Mouse (Mus musculus): ENCODE results near the gene Ddx49. TPM values are rescaled to one million over a fixed set of nuclear protein-coding genes. Genes with fewer than 3 reads are reported as not detected.
A peak's percentile ranks its signal among the peaks of the same experiment; 100 is the strongest.

Ddx49 gene
- total RNA-seq (2021): 10 to 100 TPM; 47.8 to 49.8 TPM

DNA sequence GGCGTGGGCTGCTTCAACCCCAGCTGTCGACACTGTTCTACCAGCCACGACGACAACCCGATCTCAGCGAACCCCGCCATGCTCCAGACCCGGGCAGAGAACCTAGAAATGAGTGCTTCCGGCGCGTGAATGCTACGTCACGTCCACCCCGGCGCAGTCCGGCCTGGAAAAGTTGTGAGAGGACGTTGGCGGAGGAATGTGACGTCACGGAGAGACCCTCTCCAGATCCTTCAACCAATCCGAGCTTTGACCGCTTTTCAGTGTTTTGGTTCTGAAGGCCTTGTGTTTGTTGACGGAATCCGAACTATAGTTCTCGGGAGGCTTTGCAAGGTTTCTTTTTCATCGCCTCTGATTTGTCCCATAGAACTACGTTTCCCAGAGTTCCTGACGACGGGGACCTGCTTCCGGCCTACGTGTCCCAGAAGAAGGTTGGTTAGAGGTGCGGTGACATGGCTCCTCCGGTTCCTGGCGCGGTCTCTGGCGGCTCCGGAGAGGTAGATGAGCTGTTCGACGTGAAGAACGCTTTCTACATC lies at the start of gene Ddx49, which contains the start of gene Cope:
TSS of gene Ddx49 (minus strand) at position 132 of the 533 bp plus-strand sequence.
TSS of gene Cope (plus strand) at position 161 of the 533 bp plus-strand sequence.
- intact Hi-C loops (cut with DNase I): no loop called here

DNA sequence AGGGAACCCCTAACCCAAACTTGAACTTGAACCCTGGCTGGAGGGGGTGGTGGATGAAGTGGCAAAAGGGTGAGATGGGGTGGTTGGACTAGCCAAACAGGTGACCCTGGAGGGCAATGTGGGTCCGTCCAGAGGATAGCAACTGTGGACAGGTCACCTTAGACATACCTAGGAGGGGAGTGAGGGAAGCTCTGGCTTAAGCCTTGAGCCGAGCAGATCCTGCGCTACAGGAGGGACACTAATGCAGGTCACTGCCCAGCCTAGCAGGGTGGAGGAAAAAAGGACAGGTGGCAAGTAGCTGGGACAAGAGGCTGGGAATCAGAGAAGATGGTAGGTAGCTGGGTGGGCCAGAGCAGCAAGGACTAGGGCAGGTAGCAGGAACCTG lies 49.7 kb upstream of the Ddx49 start:
- DNase-seq (ENCODE audit: low spot score in 2 of 2): no peak
- intact Hi-C loops (cut with DNase I): loop anchor here (5.0 kb wide), 1 partner anchor 155 kb away; the partner anchor contains the start of gene Rex1bd

More for the DNA sequence above, at the start of gene Ddx49, which contains the start of gene Cope:
- peak; percentile 97 for DNase-seq (ENCODE audit: low spot score in 2 of 2)

DNA sequence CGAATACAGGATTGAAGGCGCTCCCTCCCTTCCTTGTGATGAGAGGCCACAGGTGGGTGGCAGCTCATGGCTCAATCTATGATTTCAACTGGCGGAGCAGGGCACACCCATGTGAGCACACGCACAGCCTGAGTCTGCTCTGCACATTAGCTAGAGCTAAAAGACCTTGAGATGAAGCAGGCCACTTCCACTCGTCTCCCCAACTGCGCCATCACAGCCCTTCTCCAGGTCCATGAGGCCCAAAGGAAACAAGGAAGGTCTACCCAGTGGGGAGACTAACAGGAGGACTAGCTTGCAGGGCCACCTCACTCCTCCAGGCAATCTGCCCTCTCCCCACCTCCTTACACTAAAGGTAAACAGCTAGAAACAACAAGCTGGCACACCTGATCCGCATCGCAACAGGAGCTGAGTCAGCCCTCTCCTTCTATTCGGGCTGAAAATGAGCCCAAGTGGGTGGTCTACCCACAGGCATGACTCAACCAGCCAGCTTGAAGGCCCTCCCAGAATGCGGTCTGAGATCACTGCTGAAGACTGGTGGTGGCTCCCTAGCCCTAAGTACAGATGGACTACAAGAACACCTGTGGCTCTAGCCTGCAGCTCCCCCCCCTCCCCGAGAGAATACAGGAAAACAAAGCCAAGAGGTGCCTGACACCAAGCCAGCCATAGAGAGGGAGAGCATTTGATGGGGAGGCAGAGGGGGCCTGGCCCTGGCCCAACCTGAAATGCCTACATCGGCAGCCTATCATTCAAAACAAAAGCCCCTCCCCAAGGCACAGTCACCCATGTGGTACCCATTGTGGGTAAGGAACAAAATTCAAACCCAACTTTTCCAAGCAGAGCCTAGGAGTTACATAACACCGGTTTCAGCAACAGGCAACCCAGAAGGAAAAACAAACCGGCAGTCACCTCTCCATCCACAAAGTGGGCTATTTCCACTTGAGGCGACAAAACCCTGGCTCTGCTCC lies 49.0 kb upstream of the Ddx49 start:
- intact Hi-C loops (cut with DNase I): loop anchor here (5.0 kb wide), 1 partner anchor 156 kb away; the partner anchor contains the start of gene Rex1bd
- DNase-seq (ENCODE audit: low spot score in 2 of 2): peak in 1 of 2 experiments; percentile 53

DNA sequence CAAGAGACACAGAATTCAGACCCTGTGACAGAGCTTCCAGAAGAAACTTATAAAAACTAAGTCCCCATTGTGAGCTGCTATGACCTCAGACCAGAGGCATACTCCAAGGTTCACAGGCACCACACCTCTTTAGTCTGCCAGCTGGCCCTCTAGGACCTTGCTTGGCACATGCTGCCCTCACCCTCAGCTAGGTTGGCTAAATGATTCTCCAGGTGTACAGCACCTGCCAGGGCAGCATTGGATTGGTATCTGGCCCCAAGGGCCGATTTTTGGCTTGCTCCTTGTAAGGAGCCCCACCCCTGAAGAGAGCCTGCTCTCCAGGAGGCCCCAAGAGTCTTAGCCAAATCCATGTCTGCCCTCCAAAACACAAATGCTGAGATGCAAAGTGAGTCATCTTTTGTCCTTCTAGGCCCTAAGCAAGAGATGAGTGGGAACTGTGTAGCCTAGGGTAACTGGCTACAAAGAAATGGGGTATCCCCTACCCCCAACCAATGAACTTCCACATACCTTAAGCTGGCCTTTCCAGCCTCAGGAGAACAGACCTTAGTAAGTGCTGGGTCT lies 45.7 kb upstream of the Ddx49 start:
- intact Hi-C loops (cut with DNase I): no loop called here
- no peak for DNase-seq (ENCODE audit: low spot score in 2 of 2)

DNA sequence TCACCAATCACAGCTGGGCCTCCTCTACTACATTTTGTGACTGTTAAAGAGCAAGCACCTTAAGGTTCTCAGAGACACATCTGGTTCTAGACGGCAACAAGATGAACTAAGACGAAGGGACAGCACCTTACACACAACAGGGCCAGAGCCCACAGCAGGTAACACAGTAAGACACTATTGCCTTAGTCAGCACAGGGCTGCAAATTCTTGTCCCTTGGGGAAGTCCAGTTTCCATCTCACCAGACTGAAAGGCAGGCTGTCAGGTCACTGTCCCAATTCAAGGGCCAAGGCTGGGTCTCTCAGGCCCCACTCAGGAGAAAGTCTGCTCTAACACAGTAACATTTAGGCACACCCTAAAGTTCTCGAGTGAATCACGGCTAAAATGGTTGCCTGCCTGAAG lies 45.2 kb upstream of the Ddx49 start:
- intact Hi-C loops (cut with DNase I): no loop called here
- no peak for DNase-seq (ENCODE audit: low spot score in 2 of 2)

DNA sequence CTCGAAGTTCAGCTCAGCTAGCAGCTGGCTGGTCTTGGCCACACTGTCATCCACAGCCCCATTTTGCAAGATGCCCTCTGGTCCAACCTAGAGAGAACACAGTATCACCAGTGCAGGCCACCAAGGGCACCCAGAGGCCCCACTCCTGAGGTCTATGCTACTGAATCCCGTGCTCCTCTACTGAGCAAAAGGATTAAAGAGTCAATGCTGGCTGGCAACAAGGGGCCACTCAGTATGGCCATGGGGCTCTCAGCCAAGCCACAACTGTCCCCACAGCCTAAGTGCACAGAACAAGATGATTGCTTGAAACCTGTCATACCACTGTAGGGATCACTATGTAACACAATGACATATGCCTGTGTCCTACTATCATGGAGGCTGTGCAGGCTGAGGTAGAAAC lies 42.0 kb upstream of the Ddx49 start:
- no peak for DNase-seq (ENCODE audit: low spot score in 2 of 2)
- intact Hi-C loops (cut with DNase I): no loop called here

DNA sequence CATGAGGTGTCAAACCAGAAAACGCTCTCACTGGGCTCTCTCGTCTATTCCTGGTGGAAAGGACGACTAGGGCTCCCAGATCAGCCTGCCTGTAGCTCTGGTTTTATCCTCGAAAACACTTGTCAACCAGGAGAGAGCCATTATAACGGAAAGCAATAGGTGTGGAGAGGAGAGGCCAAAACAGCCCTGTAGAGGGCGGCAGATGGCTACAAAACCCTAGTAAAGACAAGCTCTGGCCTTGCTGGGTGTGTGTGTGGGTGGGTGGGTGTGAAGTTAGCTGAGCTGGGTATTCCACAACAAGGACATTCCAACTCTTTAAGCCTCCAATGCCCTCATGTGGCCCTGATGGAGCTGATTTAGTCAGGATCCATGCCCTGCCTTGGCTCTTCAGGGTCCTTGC lies 41.4 kb upstream of the Ddx49 start:
- no peak for DNase-seq (ENCODE audit: low spot score in 2 of 2)
- intact Hi-C loops (cut with DNase I): no loop called here

DNA sequence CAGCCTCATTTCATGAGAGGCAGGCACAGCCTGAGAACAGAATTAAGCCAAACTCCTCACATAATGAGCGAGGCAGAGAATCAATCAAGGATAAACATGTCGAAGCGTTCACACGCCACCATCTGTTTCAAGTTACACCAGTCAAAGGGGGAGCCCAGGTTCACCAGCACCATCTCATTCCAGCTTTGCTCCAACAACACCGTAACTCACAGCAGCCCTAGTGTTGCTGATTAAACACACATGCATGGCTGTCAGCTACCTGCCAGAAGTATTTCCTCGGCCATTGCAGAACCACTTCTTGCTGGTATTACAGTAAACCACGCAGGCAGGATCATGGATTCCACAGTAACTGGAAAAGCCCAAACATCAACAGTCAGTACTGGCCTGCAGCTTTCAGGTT lies 40.8 kb upstream of the Ddx49 start:
- intact Hi-C loops (cut with DNase I): no loop called here
- DNase-seq (ENCODE audit: low spot score in 2 of 2): no peak

DNA sequence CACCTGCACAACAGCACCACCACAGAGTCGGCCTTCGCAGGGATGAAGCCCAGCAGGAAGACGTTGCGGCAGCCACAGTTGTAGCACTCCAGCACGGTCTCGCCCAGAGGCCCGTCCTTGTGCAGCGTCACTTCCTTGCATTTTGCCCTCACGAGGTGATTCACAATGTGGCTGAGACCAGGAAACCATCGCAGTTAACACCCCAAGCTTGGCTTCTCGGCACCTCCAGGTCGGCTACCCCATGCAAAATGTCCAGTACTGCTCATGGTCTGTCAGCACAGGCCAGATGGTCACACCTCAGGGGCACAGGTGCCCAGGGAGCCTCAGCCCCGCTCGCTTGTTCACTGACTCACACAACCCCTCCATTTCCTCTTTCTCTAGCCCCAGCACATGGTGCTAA lies 39.7 kb upstream of the Ddx49 start:
- DNase-seq (ENCODE audit: low spot score in 2 of 2): no peak
- intact Hi-C loops (cut with DNase I): no loop called here

DNA sequence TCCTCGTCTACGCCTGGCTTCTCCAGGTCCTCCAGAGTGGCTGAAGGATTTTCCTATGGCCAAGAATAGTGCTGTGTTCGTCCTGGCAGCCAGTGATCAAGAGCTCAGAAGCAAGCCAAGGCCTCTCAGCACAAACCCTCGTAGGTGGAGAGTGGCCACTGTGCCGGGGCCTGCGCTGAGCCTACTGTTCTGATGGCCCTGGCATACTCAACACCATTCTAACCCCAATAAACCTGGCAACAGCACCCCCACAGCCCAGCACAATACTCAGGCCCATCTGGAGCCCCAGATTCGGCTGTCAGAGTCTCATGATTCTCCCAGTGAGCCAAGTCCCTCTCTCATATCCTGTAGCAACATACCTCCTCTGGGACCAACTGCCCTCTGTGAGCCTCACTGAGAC lies 38.4 kb upstream of the Ddx49 start:
- intact Hi-C loops (cut with DNase I): no loop called here
- DNase-seq (ENCODE audit: low spot score in 2 of 2): peak in 1 of 2 experiments; percentile 4

DNA sequence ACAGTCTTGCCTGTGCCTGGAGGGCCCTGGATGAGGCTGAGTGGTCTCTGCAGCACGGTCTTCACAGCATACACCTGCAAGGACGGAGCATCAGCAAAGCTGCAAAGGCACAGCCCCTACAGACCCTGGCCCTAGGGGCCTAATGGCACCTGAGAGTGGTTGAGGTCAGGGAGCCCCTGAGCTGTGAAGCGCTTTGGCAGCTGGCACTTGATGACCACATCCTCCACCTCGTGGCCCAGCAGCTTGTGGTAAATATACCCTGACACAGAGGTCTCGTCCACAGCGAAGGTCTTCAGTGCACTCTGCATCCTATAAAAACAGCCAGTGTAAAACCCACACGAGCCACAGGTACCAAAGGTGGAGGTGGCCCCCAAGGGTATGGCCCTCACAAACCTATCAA lies 36.6 kb upstream of the Ddx49 start:
- intact Hi-C loops (cut with DNase I): no loop called here
- no peak for DNase-seq (ENCODE audit: low spot score in 2 of 2)

DNA sequence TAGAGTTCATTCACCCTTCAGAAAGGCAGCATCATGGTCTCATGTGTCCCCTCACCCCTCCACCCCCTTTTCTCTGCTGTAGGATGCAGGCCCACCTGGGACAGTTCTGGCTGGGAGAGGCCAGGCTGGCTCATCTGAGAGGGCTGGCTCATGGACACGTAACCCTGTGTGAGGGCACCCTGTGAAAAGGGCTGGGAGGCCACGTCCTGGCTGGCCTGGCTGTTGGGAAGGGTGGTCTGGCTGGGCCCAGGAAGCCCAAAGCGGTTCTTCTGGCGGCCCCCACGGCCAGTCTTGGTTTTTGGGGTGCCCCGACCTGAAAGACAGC lies 30.6 kb upstream of the Ddx49 start:
- intact Hi-C loops (cut with DNase I): loop anchor here (5.0 kb wide), 1 partner anchor 174 kb away; the partner anchor contains the start of gene Rex1bd

DNA sequence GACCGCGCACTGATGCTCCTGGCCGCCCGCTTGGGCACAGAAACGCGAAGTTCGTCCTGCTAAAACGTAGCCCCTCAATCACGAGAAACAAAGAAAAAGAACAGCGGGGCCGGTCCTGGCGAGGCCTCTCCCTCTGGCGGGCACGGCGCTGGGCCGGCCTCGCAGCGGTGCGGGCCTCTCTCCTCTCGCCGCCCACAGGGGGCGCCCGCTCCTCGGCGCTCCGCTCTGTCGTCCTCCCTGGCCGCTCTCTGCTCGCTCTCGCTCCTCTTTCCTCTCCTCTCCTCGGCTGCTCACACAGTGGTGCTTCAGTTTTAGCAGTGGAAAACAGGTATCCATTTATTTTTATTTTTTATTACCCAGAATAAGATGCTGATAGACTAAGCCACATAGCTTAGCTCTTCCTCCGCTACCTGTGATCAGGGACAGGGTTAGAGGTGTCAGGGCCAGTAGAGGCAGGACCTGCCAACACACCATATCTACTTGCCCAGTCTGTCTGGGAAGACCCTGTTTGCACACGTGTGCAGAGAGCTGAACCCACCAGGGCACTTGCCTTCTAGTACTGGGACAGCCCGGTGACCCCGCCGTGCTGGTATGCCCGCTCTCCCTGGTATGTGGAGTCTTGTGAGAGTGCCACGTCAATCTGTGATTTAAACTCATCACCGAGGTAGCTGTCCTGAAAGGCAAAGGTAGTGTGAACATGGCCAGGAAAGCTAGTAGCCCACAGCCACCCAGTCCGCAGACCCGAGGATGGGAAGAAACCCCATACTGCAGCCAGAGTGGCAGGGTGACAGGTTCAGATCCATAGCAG lies 30.0 kb upstream of the Ddx49 start:
- peak; percentile 76 to 79 for DNase-seq (ENCODE audit: low spot score in 2 of 2)
- intact Hi-C loops (cut with DNase I): loop anchor here (5.0 kb wide), 1 partner anchor 175 kb away; the partner anchor contains the start of gene Rex1bd

More for the DNA sequence above, 30.6 kb upstream of the Ddx49 start:
- DNase-seq (ENCODE audit: low spot score in 2 of 2): no peak

DNA sequence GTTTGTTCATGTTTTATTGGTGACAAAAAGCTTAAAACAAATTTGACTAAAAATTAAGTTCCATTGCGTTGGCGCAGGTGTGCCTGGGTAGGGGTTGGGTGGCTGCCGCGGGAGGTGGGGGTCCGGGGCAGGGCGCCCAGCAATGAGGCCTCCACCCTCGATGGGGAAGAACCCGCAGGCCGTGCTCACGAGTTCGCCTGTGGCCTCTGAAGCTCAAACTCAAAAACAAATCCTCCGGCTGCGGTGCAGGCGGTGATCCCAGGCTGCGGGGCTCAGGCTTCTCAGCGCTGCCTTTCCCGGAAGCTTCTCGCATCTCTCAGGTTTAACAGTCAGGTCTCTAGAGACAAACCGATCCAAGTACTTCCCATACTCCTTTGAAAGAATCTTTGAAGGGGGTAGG lies 29.2 kb upstream of the Ddx49 start:
- intact Hi-C loops (cut with DNase I): loop anchor here (5.0 kb wide), 1 partner anchor 176 kb away; the partner anchor contains the start of gene Rex1bd
- DNase-seq (ENCODE audit: low spot score in 2 of 2): peak in 1 of 2 experiments; percentile 41

DNA sequence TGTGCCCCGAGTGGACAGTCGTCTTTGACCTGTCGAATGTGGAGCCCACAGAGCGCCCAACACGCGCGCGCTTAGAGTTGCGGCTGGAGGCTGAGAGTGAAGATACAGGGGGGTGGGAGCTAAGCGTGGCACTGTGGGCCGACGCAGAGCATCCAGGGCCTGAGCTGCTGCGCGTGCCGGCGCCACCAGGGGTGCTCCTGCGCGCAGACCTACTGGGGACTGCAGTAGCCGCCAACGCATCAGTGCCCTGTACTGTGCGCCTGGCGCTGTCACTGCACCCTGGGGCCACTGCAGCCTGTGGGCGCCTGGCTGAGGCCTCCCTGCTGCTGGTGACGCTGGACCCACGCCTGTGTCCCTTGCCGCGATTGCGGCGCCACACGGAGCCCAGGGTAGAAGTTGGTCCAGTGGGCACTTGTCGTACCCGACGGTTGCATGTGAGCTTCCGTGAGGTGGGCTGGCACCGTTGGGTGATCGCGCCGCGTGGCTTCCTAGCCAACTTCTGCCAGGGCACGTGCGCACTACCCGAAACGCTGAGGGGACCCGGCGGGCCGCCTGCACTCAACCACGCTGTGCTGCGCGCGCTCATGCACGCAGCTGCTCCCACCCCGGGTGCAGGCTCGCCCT lies 28.6 kb upstream of the Ddx49 start:
- intact Hi-C loops (cut with DNase I): loop anchor here (5.0 kb wide), 1 partner anchor 176 kb away; the partner anchor contains the start of gene Rex1bd
- DNase-seq (ENCODE audit: low spot score in 2 of 2): peak; percentile 75 to 78

DNA sequence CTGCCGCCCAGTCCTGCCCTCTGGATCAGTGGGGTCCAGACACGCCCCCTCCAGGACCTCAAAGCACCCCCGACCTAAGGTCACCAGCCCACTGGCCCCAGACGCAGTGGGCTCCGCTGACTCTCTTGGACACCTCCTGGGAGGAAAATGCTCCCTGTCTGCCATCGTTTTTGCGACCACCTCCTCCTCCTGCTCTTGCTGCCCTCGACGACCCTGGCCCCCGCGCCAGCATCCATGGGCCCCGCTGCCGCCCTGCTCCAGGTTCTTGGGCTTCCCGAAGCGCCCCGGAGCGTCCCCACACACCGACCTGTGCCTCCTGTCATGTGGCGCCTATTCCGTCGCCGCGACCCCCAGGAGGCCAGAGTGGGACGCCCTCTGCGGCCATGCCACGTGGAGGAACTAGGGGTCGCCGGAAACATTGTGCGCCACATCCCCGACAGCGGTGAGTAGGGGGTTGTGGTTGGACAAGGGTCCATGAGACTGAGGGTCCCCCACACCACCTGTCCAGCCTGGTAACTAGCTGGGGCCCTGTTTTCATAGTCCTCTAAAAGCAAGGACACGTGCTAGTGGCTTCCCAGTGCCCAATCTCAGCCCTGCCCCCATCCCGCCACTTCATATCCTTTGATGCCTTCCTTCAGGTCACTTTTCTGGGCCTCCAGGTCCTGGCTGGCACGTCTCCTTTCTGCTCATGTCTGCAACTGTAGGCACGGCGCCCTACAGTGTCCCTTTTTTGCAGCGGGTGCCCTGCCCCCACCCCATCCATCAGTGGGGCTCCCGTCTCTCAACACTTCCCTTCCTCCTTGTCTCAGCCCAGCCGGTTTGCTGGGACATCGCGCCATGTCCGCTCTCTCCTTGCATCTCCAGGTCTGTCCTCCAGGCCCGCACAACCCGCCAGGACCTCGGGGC lies 27.8 kb upstream of the Ddx49 start:
- intact Hi-C loops (cut with DNase I): loop anchor here (5.0 kb wide), 1 partner anchor 177 kb away; the partner anchor contains the start of gene Rex1bd

DNA sequence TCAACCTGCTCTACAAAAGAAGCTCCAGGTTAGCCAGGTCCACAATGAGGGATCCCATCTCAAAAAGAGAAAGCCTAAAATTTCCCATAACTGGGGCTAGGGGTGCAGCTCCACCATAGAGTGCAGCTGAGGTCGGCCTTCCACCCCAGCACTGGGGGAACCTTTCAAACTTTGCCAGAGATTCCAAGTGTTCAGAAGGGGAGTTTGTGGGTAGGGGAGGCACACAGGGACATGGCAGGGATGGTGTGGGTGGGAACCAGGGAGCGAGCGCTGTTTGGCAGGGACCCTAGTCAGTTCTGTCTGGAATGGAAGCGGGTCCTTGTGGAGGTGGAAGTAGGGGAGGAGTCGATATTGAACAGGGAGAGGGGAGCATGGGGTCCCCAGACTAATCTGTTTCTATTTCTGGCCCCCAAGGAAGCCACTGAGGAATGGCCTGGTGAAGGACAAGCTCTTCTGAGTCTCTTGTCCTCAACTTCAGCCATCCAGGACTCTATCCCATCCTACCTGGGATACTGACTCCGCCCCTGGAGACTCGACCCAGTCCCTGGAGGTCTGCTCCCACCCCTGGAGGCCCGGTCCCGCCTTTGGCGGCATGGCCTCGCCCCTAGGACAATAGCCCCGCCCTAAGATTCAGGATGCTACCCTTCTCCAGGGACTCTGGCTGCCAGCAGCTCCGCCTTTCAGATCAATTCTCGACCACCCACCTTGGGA lies 27.0 kb upstream of the Ddx49 start, which contains the start of gene Gdf1:
TSS of gene Gdf1 (plus strand) at position 694 of the 711 bp plus-strand sequence.
- intact Hi-C loops (cut with DNase I): no loop called here
- no peak for DNase-seq (ENCODE audit: low spot score in 2 of 2)

More for the DNA sequence above, 27.8 kb upstream of the Ddx49 start:
- DNase-seq (ENCODE audit: low spot score in 2 of 2): no peak
